Mouse (Mus musculus) kidney, embryonic 15.5 days (tissue): ENCODE results near the gene Kcnip1. TPM values are rescaled to one million over a fixed set of nuclear protein-coding genes. Genes with fewer than 3 reads are reported as not detected.
A peak's percentile ranks its signal among the peaks of the same experiment; 100 is the strongest.

Experiments used
- ATAC-seq: fragments of 200-750 bp; cut with Nextera tagmentation; replicated peaks from 2 replicates; pipeline ENCODE4 v1.8.0; 2017; ENCODE audit warnings: moderate TSS enrichment; ENCODE audit not compliant: low FRiP score
- H3K27ac ChIP-seq: fragments of 300-500 bp; sonication (generic); 2 replicates; pipeline ENCODE4 v1.5.1; 2015; ENCODE audit warnings: mild to moderate bottlenecking, inconsistent platforms
- H3K27me3 ChIP-seq: fragments of 300-500 bp; sonication (generic); 2 replicates; pipeline ENCODE4 v1.6.1; 2015; ENCODE audit warnings: inconsistent platforms
- H3K36me3 ChIP-seq: fragments of 300-500 bp; sonication (generic); 2 replicates; pipeline ENCODE4 v1.6.1; 2015; ENCODE audit warnings: inconsistent platforms
- H3K4me1 ChIP-seq: fragments of 300-500 bp; sonication (generic); 2 replicates; pipeline ENCODE4 v1.6.1; 2015; ENCODE audit warnings: inconsistent platforms
- H3K4me2 ChIP-seq: fragments of 300-500 bp; sonication (generic); 2 replicates; pipeline ENCODE4 v1.6.1; 2015; ENCODE audit warnings: moderate library complexity, mild to moderate bottlenecking, inconsistent platforms
- H3K4me3 ChIP-seq: fragments of 300-500 bp; sonication (generic); replicated peaks from 2 replicates; pipeline ENCODE4 v1.5.1; 2015; ENCODE audit warnings: mild to moderate bottlenecking, inconsistent platforms
- H3K9ac ChIP-seq: fragments of 300-500 bp; sonication (generic); 2 replicates; pipeline ENCODE4 v1.6.1; 2015; ENCODE audit warnings: mild to moderate bottlenecking, inconsistent platforms
- H3K9me3 ChIP-seq: fragments of 300-500 bp; sonication (generic); replicated peaks from 2 replicates; pipeline ENCODE4 v1.6.1; 2016; ENCODE audit warnings: inconsistent platforms
- WGBS: fragments of 180-500 bp; shearing (Covaris S2); methylation state at CpG from one replicate; pipeline ENCODE4 v1.1.7; 2015; ENCODE audit warnings: mixed read lengths; 5-methylcytosine and 5-hydroxymethylcytosine counted together
- polyA plus RNA-seq: library from polyadenylated mRNA; unstranded; fragments of >200 nt; fragmentation: Nextera tagmentation; extraction: Ambion mirVana; gene quantifications from 2 replicates; pipeline ENCODE4 v1.2.1, GENCODE M21; 2015

Kcnip1 gene
- polyA plus RNA-seq, 1 experiment from 2014 or later = 1.4 TPM

DNA sequence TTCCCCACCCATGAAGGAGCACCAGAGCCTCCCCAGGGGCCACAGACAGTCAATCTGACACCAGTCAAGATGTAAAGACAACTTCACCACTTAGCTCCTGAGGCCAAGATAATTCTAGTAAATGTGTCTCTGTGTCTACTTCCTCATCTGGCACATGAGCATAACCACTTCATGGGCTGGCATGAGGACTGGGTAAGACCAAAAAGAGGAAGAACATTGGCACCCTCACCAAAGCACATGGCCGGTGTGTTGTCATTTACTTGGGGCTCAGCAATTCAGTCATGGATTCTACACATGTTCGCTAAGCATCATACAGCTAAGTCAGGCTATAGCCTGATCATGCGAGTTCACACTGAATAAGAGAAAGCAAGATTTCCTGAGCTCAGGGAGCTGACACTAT is 144.3 kb downstream of the Kcnip1 start:
- Histone ChIP-seq H3K27ac (no peak overlapping the region), H3K36me3 (no peaks in the 10 kb centered on the region), H3K4me3 (no peak overlapping the region), H3K9me3 (no peaks in the 10 kb centered on the region), H3K4me1 (peaks cover 10% of the 10 kb centered on the region), H3K4me2 (no peak overlapping the region), H3K9ac (no peak overlapping the region), H3K27me3 (peaks cover 34% of the 10 kb centered on the region)
- ATAC-seq = no peak
- WGBS = 90% methylated on average over 3 of the region's 3 CpGs

DNA sequence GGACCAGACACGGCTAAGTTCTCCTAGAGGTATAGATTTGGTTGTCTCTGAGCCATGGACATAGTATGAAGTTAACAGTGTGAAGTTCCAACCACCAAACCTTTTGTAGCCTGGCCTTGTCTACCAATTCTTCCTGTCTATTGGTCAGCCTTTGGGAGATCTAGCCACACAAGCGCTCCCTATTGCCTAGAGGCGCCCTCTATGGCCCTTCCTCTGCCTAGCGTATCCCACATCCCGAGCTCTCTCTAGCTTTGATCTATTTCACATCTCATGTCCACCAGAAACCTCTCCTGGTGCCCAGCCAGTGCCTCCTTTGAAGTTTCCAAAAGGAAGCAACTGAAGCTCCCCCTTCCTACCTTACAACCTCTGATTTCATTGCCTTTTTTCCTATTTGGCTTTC is 147.0 kb downstream of the Kcnip1 start:
- WGBS = 57% methylated on average over 5 of the region's 5 CpGs
- no peak for ATAC-seq

DNA sequence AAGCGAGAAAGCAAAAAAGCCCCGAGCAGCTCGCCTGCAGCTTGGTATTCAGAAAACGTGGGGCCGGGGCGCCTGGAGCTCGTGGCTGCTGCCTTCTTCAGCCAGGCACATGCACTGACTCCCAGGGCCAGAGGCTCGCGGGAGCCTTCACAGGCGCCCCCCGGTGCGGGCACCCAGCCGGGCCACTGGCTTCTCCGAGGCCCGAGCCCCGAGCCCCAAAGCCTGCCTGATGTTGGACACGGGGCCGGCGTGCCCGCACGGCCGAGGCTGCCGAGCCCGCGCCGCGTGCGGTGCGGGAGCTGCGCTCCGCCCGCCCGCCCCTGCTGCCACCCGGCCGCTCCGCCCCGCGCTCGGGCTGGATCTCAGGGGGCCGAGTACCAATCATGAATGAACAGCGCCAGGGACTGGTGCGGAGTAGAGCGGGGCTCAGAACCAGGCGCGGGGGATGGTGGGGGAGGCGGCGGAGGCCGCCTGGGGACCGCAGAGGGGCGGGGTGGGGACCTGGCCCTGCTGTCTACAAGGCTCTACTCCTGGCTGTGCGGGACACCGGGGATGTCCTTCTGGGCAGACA is 149.6 kb downstream of the Kcnip1 start:
- Histone ChIP-seq H3K27me3 (peaks cover 68% of the 10 kb centered on the region), H3K9ac (peak overlapping the region; percentile 29; the same call in 1 of the 2 replicates)
- under 1% methylated on average over 52 of the region's 52 CpGs for WGBS

More for the DNA sequence above, 147.0 kb downstream of the Kcnip1 start:
- H3K4me3 ChIP-seq = no peak overlapping the region
- no peak overlapping the region for H3K27ac ChIP-seq
- peaks cover 19% of the 10 kb centered on the region for H3K4me1 ChIP-seq
- no peaks in the 10 kb centered on the region for H3K9me3 ChIP-seq
- H3K9ac ChIP-seq = no peak overlapping the region
- no peaks in the 10 kb centered on the region for H3K36me3 ChIP-seq
- peaks cover 62% of the 10 kb centered on the region for H3K27me3 ChIP-seq
- H3K4me2 ChIP-seq = no peak overlapping the region

DNA sequence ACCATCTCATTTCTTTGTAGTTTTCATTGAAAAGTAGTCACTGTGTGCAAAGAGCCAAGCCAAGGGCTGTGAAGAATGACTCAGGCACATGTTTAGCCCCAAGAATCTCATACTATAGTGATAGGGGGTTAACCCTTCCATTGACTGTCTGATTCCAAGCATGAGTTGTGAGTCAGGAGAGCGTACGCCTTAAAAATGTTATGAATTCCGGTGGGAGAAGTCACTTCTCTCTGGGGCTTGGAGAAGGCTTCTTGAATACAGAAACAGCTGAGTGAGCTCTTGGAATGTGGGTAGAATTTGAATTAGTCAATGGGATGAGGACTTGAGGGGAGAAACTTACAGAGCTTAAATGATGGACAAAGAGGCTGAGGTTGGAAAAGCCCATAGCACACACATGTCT is 153.9 kb downstream of the Kcnip1 start:
- H3K27me3 ChIP-seq = peaks cover 36% of the 10 kb centered on the region
- H3K27ac ChIP-seq = no peak overlapping the region
- WGBS = 80% methylated on average over 3 of the region's 3 CpGs
- H3K36me3 ChIP-seq = no peaks in the 10 kb centered on the region
- H3K4me1 ChIP-seq = peaks cover 10% of the 10 kb centered on the region; the same call in 1 of the 2 replicates
- no peak overlapping the region for H3K4me2 ChIP-seq
- H3K9ac ChIP-seq = no peak overlapping the region
- ATAC-seq = no peak
- H3K9me3 ChIP-seq = no peaks in the 10 kb centered on the region
- H3K4me3 ChIP-seq = no peak overlapping the region

More for the DNA sequence above, 149.6 kb downstream of the Kcnip1 start:
- peaks cover 10% of the 10 kb centered on the region; the same call in 1 of the 2 replicates for H3K4me1 ChIP-seq
- H3K9me3 ChIP-seq = no peaks in the 10 kb centered on the region
- peak overlapping the region; percentile 88 for H3K4me2 ChIP-seq
- no peaks in the 10 kb centered on the region for H3K36me3 ChIP-seq
- H3K4me3 ChIP-seq = peak overlapping the region; percentile 48
- ATAC-seq = peak; percentile 76
- H3K27ac ChIP-seq = no peak overlapping the region

DNA sequence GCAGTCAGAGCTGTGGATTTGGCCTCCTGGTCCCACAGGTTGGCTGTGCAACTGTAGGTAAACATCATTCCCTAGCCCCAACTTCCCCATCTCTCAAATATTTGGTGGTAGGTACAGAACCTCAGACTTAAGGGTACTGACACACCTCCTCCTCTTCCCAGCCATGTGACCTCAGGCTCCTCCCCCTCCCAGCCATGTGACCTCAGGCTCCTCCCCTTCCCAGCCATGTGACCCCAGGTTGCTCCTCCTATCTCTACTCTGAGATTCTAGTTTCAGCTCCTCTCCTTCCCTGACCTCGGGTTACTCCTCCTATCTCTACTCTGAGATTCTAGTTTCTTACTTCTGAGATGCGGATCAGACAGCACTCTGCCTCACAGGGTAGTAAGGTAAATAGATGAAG is 163.2 kb downstream of the Kcnip1 start:
- 70% methylated on average over 2 of the region's 2 CpGs for whole genome bisulfite sequencing
- 0 out of 2 replicates have a peak, but pooled peaks cover 3% of the 10 kb centered on the region for H3K4me1 ChIP-seq
- no peaks in the 10 kb centered on the region for H3K9me3 ChIP-seq
- no peak overlapping the region for H3K9ac ChIP-seq
- no peak overlapping the region for H3K27ac ChIP-seq
- H3K4me3 ChIP-seq = no peak overlapping the region
- H3K4me2 ChIP-seq = no peak overlapping the region
- H3K27me3 ChIP-seq = no peaks in the 10 kb centered on the region
- 0 out of 2 replicates have a peak, but pooled peaks have one; percentile 9 for ATAC-seq
- no peaks in the 10 kb centered on the region for H3K36me3 ChIP-seq

DNA sequence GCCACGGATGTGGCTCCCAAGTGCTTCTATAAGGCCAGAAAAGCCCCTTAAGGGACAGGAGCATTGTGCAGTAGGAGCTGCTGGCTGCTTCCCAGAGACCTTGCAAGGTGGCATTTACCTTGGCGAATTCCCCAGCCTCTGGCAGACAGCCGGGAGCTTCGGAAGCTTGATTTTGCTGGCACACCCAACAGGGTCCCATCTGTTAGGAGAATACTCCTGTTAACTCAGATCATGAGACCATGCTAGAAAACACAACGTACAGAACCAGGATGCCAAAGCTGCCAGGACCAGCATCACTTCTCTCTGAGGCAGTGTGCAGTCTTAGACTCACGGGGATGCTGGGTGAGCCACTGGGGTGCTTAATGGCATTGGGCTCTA is 165.1 kb downstream of the Kcnip1 start:
- Histone ChIP-seq H3K27ac (no peak overlapping the region), H3K4me1 (0 out of 2 replicates have a peak, but pooled peaks cover 9% of the 10 kb centered on the region), H3K4me2 (no peak overlapping the region), H3K27me3 (no peaks in the 10 kb centered on the region), H3K4me3 (no peak overlapping the region), H3K9me3 (no peaks in the 10 kb centered on the region), H3K36me3 (no peaks in the 10 kb centered on the region), H3K9ac (no peak overlapping the region)
- 81% methylated on average over 6 of the region's 6 CpGs for WGBS
- ATAC-seq = no peak

DNA sequence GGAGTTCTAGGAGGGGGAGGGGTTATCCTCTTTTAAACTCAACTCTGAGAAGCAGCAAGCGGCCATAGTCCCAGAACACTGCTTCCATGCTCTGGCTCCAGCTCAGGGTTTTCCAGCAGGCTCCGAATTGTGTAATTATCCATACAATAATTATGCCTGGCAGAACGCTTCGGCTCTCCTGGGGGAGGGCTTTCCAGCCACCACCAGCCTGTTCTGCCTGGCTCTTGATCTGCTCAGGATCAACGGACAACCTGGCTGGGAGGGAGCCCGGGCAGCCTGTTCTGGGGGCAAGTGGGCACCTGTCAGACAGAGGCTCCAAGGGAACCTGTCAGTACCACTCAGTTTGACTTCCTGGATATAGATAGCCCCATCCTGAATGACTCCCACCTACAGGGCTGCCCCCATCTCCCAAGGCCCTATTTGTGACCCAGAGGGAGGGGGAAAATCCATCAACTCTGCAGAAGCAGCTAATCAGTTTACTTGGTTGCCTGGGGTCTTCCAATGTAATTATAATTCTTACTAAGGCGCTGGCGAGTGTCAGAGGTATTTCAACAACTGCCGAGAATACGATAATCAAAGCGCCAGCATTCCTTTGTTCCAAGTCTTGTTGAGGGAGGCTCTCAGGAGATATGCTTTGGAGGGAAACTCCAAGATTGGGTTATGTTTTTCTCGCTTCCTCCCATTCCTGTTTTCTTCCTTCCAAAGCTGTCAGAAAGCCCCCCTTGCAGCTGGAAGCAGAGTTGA is 165.7 kb downstream of the Kcnip1 start:
- no peaks in the 10 kb centered on the region for H3K27me3 ChIP-seq
- no peak overlapping the region for H3K4me2 ChIP-seq
- 72% methylated on average over 12 of the region's 12 CpGs for WGBS
- no peak overlapping the region for H3K27ac ChIP-seq
- H3K9ac ChIP-seq = no peak overlapping the region
- H3K4me1 ChIP-seq = 0 out of 2 replicates have a peak, but pooled peaks cover 9% of the 10 kb centered on the region
- peak; percentile 29; the same call in 1 of the 2 replicates for ATAC-seq
- H3K36me3 ChIP-seq = no peaks in the 10 kb centered on the region
- no peak overlapping the region for H3K4me3 ChIP-seq
- no peaks in the 10 kb centered on the region for H3K9me3 ChIP-seq

DNA sequence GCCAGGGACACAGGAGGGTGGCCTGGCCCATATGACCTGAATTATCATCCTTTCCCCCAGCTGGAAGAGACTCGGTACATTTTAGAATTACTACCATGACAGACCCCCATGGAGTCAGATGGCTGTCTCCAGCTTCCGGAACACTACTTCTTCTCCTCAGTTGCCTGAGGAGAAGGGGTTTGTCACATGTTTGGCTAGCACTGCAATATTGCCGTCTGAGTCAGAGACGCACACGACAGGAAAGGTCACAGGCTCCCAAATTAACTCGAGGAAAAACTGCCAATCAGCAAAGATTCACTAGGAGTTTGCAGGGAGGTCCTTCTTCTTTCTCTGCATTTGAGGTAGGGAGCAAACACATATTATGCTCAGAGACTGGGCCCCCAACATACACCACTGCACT is 168.2 kb downstream of the Kcnip1 start:
- Histone ChIP-seq H3K27me3 (no peaks in the 10 kb centered on the region), H3K9me3 (no peaks in the 10 kb centered on the region), H3K9ac (no peak overlapping the region), H3K36me3 (no peaks in the 10 kb centered on the region), H3K4me3 (no peak overlapping the region), H3K4me1 (0 out of 2 replicates have a peak, but pooled peaks cover 9% of the 10 kb centered on the region), H3K27ac (no peak overlapping the region), H3K4me2 (no peak overlapping the region)
- 28% methylated on average over 6 of the region's 6 CpGs for WGBS
- ATAC-seq = no peak

DNA sequence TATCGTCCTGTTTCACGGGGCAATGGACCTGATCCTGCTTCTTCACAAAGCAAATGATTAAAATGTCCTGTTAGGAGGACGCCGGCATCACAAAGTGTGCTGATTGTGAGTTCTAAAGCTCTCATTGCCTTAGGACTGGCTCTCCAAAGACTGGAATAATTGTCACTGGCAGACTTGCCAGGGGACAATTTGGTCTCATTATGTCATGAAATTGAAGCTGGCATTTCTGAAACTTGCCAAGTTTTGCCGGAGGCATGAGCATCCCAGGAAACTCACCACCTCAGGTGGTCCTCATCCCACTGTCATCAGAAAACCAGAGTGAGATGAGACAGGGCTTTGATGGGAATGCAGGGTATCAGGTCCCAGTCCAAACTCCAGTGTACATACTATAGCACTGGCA is 171.6 kb downstream of the Kcnip1 start:
- no peak overlapping the region for H3K4me3 ChIP-seq
- no peak overlapping the region for H3K27ac ChIP-seq
- H3K4me1 ChIP-seq = peaks cover 12% of the 10 kb centered on the region; the same call in 1 of the 2 replicates
- no peaks in the 10 kb centered on the region for H3K36me3 ChIP-seq
- no peak overlapping the region for H3K9ac ChIP-seq
- no peaks in the 10 kb centered on the region for H3K9me3 ChIP-seq
- H3K27me3 ChIP-seq = no peaks in the 10 kb centered on the region
- no peak overlapping the region for H3K4me2 ChIP-seq
- ATAC-seq = no peak
- WGBS = 90% methylated on average over 5 of the region's 5 CpGs

DNA sequence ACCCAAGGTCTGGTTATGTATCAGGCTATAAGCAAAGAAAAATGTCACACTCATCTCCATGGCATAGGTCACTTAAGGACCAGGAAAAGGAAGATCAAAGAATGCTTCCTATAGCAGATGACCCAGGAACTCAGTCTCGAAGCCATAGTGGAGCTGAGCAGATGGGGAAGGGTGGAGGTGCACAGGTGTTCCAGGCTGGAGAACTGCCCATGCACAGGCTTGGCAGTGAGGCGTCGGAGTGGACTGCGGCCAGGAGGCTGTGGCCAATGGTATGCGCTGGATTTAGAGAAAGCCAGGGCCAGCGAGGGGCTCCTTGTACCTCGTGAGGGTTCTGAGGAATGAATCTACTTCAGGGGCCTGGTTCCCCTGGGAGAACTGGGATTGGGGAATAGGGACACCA is 172.1 kb downstream of the Kcnip1 start:
- ATAC-seq = no peak
- WGBS = 89% methylated on average over 7 of the region's 7 CpGs
- H3K4me3 ChIP-seq = no peak overlapping the region
- no peaks in the 10 kb centered on the region for H3K27me3 ChIP-seq
- H3K27ac ChIP-seq = no peak overlapping the region
- H3K4me2 ChIP-seq = no peak overlapping the region
- no peak overlapping the region for H3K9ac ChIP-seq
- H3K36me3 ChIP-seq = no peaks in the 10 kb centered on the region
- no peaks in the 10 kb centered on the region for H3K9me3 ChIP-seq
- peaks cover 15% of the 10 kb centered on the region; the same call in 1 of the 2 replicates for H3K4me1 ChIP-seq

DNA sequence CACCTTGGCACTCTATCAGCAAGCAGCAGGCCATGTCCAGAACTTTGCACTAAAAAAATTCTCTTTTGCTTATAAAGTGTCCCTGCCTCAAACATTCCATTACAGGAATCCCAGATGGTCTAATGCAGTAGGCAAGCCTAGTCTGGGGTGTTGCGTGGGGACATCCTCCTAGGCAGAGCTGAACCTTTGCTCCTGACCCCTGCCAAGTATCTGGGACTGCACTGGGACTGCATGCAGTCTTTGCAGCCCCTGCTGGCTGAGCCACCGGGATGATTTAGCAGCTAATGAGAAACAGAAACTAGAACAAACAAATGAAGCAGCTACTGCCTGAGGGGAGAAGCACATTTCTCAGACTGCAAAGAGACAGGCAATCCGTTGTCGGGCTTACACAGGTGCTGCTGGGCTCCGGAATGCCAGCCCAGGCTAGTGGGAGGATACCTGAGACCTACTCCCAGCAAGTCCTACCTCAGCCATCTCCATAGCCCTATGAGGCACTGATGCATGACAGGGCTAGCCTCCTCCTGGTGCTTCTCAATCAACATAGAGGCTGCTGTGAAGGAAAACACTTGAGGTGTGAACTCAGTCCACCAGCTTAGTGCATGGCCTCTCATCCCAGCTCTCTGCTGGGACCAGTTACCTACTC is 174.0 kb downstream of the Kcnip1 start:
- H3K9me3 ChIP-seq = no peaks in the 10 kb centered on the region
- H3K9ac ChIP-seq = no peak overlapping the region
- no peak overlapping the region for H3K4me2 ChIP-seq
- peaks cover 9% of the 10 kb centered on the region; the same call in 1 of the 2 replicates for H3K4me1 ChIP-seq
- peak; percentile 70; the same call in 1 of the 2 replicates for ATAC-seq
- H3K4me3 ChIP-seq = no peak overlapping the region
- WGBS = 13% methylated on average over 5 of the region's 5 CpGs
- no peaks in the 10 kb centered on the region for H3K27me3 ChIP-seq
- no peaks in the 10 kb centered on the region for H3K36me3 ChIP-seq
- H3K27ac ChIP-seq = no peak overlapping the region

DNA sequence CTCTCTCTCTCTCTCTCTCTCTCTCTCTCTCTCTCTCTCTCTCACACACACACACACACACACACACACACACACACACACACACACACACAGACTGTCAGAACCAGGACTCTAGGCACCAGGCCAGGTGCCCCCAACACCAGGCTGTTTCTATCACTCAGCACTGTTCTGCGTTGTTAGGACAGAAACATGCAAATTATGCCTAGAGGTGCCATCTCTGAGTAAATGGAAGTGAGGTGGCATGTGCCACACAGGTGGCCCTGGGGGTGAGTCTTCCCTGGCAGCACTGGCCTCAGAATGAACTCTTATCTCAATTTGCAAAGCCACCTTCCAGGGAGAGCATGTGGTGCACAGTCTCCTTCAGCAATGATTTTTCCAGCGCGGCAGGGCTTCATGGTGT is 176.9 kb downstream of the Kcnip1 start:
- no peak for ATAC-seq
- Histone ChIP-seq H3K4me1 (peaks cover 9% of the 10 kb centered on the region; the same call in 1 of the 2 replicates), H3K9ac (no peak overlapping the region), H3K9me3 (no peaks in the 10 kb centered on the region), H3K4me2 (no peak overlapping the region), H3K36me3 (no peaks in the 10 kb centered on the region), H3K4me3 (no peak overlapping the region), H3K27me3 (no peaks in the 10 kb centered on the region), H3K27ac (no peak overlapping the region)
- 47% methylated on average over 3 of the region's 3 CpGs for WGBS
